Mouse (Mus musculus): ENCODE results near the gene Zbtb16. TPM values are rescaled to one million over a fixed set of nuclear protein-coding genes. Genes with fewer than 3 reads are reported as not detected.

Zbtb16 gene
- polyA plus RNA-seq, 1 experiment from 2014 or later = 6.8 TPM

DNA sequence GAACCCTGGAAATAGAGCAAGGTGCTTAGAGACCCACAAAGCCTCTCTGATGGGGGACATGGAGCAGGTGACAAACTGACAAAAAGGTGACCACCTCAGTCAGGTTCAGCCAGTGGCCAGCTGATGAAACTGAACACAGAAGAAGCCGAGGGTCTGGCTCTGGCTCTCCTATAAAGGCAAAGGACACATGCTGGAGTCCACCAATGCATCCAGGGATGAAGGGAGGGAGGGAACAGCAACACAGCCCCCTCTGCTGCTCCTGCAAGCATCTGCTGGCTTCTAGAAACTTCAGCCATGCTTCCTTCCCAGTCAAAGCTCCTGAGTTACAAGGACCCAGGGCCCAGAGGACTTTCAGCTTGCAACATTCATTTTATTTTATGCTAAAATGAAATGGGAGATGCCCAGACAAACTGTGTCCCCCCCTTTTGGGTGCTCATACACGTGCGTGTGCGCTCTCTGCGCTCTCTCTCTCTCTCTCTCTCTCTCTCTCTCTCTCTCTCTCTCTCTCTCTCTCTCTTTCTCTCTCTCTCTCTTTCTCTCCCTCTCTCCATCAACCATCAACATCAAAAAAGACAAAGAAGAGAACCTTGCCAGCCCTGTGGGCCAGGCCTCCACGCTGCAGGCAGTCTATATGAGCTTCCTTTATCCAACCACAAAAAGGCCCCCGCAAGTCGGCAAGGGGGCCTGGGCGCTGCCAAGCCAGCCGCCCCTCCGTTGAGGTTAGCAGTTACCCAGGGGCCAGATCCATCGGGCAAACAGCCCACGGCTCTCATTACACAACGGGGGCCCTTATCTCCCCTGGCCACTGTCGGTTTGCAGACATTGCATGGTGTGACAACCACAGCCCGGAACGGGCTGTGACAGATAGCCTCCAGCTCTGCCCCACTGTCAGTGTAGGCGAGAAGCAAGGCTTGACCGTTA lies 21.8 kb downstream of the Zbtb16 start:
- Histone ChIP-seq H3K27ac (replicated peaks) (no peak overlapping the region), H3K4me2 (no peak overlapping the region), H3K9ac (no peak overlapping the region), H3K27me3 (no peaks in the 10 kb centered on the region), H3K4me1 (replicated peaks) (peaks cover 7% of the 10 kb centered on the region), H3K36me3 (no peaks in the 10 kb centered on the region), H3K4me3 (no peak overlapping the region), H3K9me3 (no peaks in the 10 kb centered on the region)
- no peak for ATAC-seq (ENCODE audit: low FRiP score, low read depth)
- 54% methylated on average over 18 of the region's 19 CpGs for WGBS

DNA sequence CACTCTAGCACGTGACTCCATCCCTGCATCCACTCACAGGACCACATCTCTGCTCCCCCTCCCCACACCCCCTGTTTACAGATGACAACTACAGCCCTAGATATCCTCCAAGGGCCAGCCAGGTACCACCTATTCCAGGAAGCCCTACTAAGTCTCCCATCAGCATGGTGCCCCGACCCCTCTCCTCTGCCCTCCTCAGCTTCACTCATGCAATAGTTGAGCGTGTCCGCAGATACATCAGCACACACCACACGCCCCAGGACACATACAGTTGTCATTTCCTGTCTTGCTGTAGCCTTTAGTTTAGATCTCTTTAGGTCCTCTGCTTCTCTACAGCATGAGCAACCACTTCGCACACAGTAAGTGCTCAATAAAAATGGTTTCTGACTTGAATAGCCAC lies 23.7 kb downstream of the Zbtb16 start:
- no peaks in the 10 kb centered on the region for H3K27me3 ChIP-seq
- H3K4me3 ChIP-seq = no peak overlapping the region
- H3K27ac ChIP-seq (replicated peaks) = no peak overlapping the region
- ATAC-seq (ENCODE audit: low FRiP score, low read depth) = no peak
- no peaks in the 10 kb centered on the region for H3K9me3 ChIP-seq
- no peak overlapping the region for H3K9ac ChIP-seq
- no peak overlapping the region for H3K4me2 ChIP-seq
- H3K4me1 ChIP-seq (replicated peaks) = peaks cover 7% of the 10 kb centered on the region
- no peaks in the 10 kb centered on the region for H3K36me3 ChIP-seq
- 95% methylated on average over 6 of the region's 6 CpGs for WGBS

DNA sequence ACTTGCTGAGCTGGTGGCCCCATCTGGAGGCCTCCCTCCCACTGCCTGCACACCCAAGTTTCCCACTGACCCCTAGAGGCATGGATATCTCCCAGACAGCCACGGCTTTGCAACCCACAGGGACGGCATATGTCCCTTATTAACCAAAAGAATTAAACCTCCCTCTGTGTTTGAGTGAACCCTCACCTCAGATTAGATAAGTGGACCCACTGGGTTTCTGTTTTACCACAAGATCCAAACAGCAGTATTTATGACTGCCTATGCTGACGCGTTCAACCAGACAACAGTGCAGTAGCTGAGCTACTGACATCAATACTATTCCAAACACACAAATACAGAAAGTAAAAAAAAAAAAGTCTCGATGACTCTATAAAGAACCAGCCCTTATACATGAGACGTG lies 29.4 kb downstream of the Zbtb16 start:
- Histone ChIP-seq H3K4me1 (replicated peaks) (no peaks in the 10 kb centered on the region), H3K4me2 (no peak overlapping the region), H3K36me3 (no peaks in the 10 kb centered on the region), H3K9me3 (no peaks in the 10 kb centered on the region), H3K9ac (no peak overlapping the region), H3K27ac (replicated peaks) (no peak overlapping the region), H3K4me3 (no peak overlapping the region), H3K27me3 (no peaks in the 10 kb centered on the region)
- no peak for ATAC-seq (ENCODE audit: low FRiP score, low read depth)
- 69% methylated on average over 6 of the region's 6 CpGs for WGBS

DNA sequence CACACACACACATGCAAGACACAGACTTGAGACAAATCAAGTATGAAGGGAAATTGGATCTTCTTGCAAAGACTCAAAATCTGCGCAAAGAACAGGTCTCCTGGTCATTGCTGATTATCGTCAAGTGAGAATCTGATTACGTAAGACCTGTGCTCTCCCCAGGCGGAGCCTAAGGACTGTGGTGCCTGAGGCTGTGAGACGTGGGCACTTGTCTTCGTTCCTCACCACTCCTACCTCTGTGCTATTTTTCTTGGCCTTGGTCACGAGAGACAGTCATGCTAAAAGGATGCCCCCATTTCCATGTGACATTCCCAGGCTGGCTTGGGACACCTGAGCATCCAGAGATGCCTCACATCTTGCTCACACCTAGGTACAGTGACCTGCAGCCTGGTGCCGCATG lies 30.2 kb downstream of the Zbtb16 start:
- Histone ChIP-seq H3K4me1 (replicated peaks) (no peaks in the 10 kb centered on the region), H3K4me2 (no peak overlapping the region), H3K27ac (replicated peaks) (no peak overlapping the region), H3K36me3 (no peaks in the 10 kb centered on the region), H3K27me3 (no peaks in the 10 kb centered on the region), H3K9me3 (no peaks in the 10 kb centered on the region), H3K4me3 (no peak overlapping the region), H3K9ac (no peak overlapping the region)
- WGBS = 81% methylated on average over 8 of the region's 8 CpGs
- no peak for ATAC-seq (ENCODE audit: low FRiP score, low read depth)

DNA sequence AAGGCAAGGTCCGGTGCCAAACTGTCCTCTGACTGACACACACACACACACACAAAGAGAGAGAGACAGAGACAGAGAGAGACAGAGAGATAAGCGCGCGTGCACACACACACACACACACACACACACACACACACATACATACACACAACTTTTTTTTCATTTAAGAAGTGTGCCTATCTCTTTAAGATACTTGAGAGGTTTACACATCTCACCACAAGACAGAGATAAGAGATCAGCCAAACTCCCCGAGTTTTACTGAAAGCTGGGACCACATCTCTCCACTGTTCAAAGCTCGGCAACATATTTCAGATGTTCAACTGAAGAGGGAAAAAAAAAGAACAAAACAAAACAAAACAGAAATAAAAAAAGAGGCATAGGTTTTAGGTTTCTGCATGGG lies 31.5 kb downstream of the Zbtb16 start:
- no peak for ATAC-seq (ENCODE audit: low FRiP score, low read depth)
- Histone ChIP-seq H3K4me1 (replicated peaks) (no peaks in the 10 kb centered on the region), H3K36me3 (no peaks in the 10 kb centered on the region), H3K9ac (no peak overlapping the region), H3K9me3 (no peaks in the 10 kb centered on the region), H3K27me3 (no peaks in the 10 kb centered on the region), H3K4me3 (no peak overlapping the region), H3K27ac (replicated peaks) (no peak overlapping the region), H3K4me2 (no peak overlapping the region)
- 78% methylated on average over 6 of the region's 6 CpGs for WGBS

DNA sequence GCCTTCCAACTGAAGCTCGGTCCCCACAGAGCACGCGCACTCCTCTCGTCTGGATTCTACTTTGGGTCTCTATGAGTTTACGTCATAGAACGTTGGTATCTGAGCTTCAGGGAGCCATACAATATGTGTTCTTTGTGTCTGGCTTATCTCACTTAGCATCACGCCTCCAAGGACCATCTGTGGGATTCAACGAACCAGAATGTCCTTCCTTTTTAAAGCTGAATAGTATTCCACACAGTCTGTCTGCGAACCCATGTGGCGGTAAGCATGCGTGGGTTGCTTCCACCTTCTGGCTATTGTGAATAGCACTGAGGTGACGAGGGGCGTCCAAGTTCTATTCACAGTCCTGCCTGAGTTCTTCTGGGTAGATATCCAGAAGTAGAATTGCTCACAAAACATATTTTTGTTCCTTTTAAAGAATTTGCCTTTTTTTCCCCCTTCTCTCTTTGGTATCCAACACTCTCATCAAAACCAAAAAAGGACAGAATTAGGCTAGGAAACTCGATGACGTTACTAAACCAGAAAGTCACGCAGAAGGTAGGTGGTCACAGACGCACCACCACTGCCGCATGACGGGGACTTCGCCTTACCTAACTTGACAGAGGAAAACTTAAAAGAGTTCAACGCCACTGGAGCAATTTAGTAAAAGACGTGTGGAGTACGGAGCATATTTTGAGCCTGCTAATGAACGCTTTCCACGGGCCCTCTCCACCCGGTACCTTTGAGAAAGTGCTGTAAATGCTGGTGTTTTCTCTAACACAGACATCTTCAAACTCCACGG lies 32.4 kb downstream of the Zbtb16 start:
- Histone ChIP-seq H3K4me3 (no peak overlapping the region), H3K9ac (no peak overlapping the region), H3K27ac (replicated peaks) (no peak overlapping the region), H3K27me3 (no peaks in the 10 kb centered on the region), H3K4me2 (no peak overlapping the region), H3K4me1 (replicated peaks) (no peaks in the 10 kb centered on the region), H3K36me3 (no peaks in the 10 kb centered on the region), H3K9me3 (no peaks in the 10 kb centered on the region)
- WGBS = 94% methylated on average over 27 of the region's 27 CpGs
- no peak for ATAC-seq (ENCODE audit: low FRiP score, low read depth)

DNA sequence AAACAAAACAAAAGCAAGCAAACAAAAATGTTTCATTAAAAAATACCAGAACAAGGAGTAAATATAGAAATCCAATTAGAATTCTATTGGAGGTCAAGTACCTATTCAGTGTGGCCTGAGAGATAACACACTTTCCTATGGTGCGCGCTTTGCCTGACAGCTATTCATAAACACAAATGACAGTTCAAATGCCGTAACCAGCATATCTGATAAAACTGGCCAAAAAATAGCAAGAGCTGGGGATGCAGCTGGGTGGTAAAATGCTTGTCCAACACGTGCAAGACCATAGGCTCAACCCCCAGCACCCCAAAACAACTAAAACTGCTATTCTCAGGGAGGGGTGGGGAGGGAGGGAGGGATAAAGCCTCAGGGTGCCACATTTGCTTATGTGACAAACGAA lies 33.6 kb downstream of the Zbtb16 start:
- H3K4me2 ChIP-seq = no peak overlapping the region
- ATAC-seq (ENCODE audit: low FRiP score, low read depth) = no peak
- no peaks in the 10 kb centered on the region for H3K9me3 ChIP-seq
- no peaks in the 10 kb centered on the region for H3K27me3 ChIP-seq
- WGBS = 71% methylated on average over 5 of the region's 5 CpGs
- no peaks in the 10 kb centered on the region for H3K36me3 ChIP-seq
- H3K4me1 ChIP-seq (replicated peaks) = no peaks in the 10 kb centered on the region
- H3K4me3 ChIP-seq = no peak overlapping the region
- no peak overlapping the region for H3K9ac ChIP-seq
- H3K27ac ChIP-seq (replicated peaks) = no peak overlapping the region

DNA sequence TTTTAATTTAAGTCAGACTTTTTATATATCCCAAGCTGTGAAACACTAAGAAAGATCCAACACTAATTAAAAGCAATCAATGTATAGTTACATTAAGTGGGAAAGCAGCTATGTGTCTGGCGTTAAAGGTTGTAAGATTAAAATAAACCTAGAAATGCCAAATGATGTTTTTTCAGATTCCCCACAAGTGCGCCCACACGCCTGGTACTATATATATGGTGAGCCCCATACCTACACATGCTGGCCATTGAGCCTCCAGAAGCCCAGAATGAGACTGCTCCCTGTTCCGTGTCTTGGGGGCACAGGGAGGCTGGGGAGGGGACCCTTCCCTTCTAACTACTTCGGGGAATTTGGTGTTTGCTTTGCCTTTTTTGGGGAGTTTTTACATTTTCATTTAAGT lies 34.7 kb downstream of the Zbtb16 start:
- H3K9ac ChIP-seq = no peak overlapping the region
- H3K36me3 ChIP-seq = no peaks in the 10 kb centered on the region

DNA sequence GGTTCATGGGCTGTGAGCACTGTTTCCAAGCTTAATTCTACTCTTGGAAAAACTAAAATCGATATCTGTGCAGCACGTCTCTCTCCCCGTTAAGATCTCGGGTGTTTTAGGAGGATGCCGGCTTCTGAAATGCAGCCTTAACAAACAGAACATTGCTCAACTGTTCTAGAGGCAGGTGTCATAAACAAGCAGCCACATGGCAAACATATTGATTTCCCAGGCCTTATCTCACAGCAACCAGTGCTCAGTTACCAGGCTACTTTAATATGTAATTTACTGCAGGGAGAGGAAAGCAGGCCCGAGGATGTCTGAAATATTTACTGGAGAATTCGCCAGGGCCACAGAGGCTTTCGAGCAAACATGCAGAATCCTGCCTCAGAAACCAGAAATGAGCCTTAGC lies 35.4 kb downstream of the Zbtb16 start:
- ATAC-seq (ENCODE audit: low FRiP score, low read depth) = no peak
- peaks cover 11% of the 10 kb centered on the region for H3K4me1 ChIP-seq (replicated peaks)
- no peaks in the 10 kb centered on the region for H3K9me3 ChIP-seq
- no peaks in the 10 kb centered on the region for H3K36me3 ChIP-seq
- no peak overlapping the region for H3K4me2 ChIP-seq
- H3K4me3 ChIP-seq = no peak overlapping the region
- no peaks in the 10 kb centered on the region for H3K27me3 ChIP-seq
- H3K9ac ChIP-seq = no peak overlapping the region
- H3K27ac ChIP-seq (replicated peaks) = no peak overlapping the region
- 85% methylated on average over 8 of the region's 8 CpGs for WGBS

More for the DNA sequence above, 34.7 kb downstream of the Zbtb16 start:
- Histone ChIP-seq H3K4me3 (no peak overlapping the region), H3K4me1 (replicated peaks) (peaks cover 5% of the 10 kb centered on the region), H3K27me3 (no peaks in the 10 kb centered on the region), H3K9me3 (no peaks in the 10 kb centered on the region), H3K27ac (replicated peaks) (no peak overlapping the region), H3K4me2 (no peak overlapping the region)
- 89% methylated on average over 5 of the region's 5 CpGs for WGBS
- no peak for ATAC-seq (ENCODE audit: low FRiP score, low read depth)

DNA sequence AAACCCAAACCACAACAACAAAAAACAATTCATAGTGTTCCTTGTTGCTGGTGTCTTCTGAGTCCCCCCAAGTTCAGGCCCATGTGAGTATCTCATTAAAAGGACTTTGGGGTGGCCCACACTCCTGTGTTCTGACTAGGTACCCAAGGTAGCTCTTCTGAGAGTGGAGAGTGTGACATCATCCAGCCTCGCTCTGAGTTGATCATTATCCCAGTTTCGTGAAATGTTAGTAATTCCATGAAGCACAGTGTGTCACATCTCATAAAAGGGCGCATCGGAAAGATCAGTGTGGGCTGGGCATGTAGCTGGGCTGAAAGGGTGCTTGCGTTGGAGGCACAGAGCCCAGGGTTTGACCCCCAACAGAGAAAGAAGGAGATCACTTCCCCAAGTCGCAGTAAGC lies 38.0 kb downstream of the Zbtb16 start:
- Histone ChIP-seq H3K27ac (replicated peaks) (no peak overlapping the region), H3K4me1 (replicated peaks) (peaks cover 21% of the 10 kb centered on the region), H3K9ac (no peak overlapping the region), H3K9me3 (no peaks in the 10 kb centered on the region), H3K4me2 (no peak overlapping the region), H3K27me3 (no peaks in the 10 kb centered on the region), H3K36me3 (no peaks in the 10 kb centered on the region), H3K4me3 (no peak overlapping the region)
- WGBS = 85% methylated on average over 6 of the region's 6 CpGs
- no peak for ATAC-seq (ENCODE audit: low FRiP score, low read depth)

DNA sequence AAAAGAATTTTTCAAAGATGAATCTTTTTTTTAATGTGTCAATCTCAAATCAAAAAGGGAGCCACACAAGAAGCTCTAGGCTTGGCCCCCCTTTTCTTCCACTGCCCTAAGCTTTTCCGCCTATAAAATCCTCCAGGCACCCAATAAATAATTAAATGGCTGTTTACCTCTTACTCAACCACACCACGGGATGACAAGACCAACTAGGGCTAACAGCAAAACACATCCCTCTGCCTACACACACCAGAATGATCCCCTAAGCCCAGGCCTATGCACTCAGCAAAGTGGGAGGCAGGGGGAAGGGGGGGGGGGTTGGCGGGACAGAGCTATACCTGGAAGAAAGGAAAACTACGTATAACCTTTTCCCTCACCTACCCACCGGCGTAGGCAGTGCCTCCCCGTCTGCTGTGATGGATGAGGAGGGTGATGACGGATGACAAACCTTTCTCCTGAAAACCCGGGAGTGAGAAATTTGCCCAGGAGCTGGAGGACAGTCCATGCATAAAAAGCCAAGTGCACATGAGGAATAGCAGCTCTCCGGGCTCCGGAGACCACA lies 39.7 kb downstream of the Zbtb16 start:
- Histone ChIP-seq H3K27ac (replicated peaks) (0 out of 2 replicates have a peak overlapping the region, but pooled peaks have one; percentile 4), H3K4me1 (replicated peaks) (peaks cover 21% of the 10 kb centered on the region), H3K9me3 (no peaks in the 10 kb centered on the region), H3K36me3 (no peaks in the 10 kb centered on the region), H3K27me3 (no peaks in the 10 kb centered on the region), H3K4me3 (no peak overlapping the region), H3K4me2 (peak overlapping the region; percentile 16; the same call in 1 of the 2 replicates), H3K9ac (no peak overlapping the region)
- no peak for ATAC-seq (ENCODE audit: low FRiP score, low read depth)
- WGBS = 46% methylated on average over 11 of the region's 11 CpGs

DNA sequence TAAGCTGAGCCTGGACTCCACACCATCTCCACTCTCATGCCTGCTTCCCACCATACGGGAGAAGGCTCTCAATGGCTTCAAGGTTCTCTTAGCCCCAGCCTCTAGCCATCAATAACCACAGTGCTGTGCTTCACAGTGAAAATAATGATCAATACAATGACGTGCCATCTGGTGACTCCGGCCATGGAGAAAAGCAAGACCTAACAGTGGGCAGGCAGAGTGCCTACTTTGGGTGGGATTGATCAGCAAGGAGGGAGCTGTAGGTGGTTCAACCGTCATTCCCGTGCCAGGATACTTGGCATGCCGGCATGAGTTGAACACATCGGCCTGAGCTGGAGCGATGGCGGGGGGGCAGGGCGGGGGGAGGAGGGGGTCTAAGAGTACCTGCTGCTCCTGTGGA lies 40.3 kb downstream of the Zbtb16 start:
- H3K27ac ChIP-seq (replicated peaks) = no peak overlapping the region

More for the DNA sequence above, 40.3 kb downstream of the Zbtb16 start:
- H3K9ac ChIP-seq = no peak overlapping the region
- H3K4me3 ChIP-seq = no peak overlapping the region
- H3K4me2 ChIP-seq = no peak overlapping the region; the same call in 1 of the 2 replicates
- H3K4me1 ChIP-seq (replicated peaks) = peaks cover 21% of the 10 kb centered on the region
- WGBS = 43% methylated on average over 10 of the region's 10 CpGs
- H3K36me3 ChIP-seq = no peaks in the 10 kb centered on the region
- no peaks in the 10 kb centered on the region for H3K9me3 ChIP-seq
- H3K27me3 ChIP-seq = no peaks in the 10 kb centered on the region
- no peak for ATAC-seq (ENCODE audit: low FRiP score, low read depth)

Measured in hindbrain, embryonic 15.5 days (tissue).